Mouse (Mus musculus): ENCODE data around the gene Olfr572.

Gene Olfr572

DNA sequence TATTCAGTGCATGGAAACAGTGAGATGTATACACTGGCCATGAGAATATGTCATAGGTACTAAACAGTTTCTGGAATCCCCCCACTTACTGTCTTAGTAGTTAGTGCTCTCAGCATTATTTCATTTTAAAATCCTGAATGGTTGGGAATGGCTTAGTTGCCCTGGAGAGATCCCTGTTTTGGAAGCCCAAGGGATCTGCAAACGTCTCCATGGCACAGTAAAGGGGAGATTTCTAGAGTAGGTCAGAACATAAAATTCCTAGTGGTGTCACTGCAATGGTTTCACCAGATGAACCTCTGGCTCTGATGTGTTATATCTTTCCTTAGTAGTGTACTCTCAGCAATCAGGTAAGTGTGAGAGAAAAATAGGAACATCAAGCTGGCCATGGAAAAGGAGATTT is at the start of gene Olfr572:
TSS of gene Olfr572 (plus strand) at position 301 of the 400 bp plus-strand sequence.
- in situ Hi-C loops (cut with MboI, MseI): no loop called here

DNA sequence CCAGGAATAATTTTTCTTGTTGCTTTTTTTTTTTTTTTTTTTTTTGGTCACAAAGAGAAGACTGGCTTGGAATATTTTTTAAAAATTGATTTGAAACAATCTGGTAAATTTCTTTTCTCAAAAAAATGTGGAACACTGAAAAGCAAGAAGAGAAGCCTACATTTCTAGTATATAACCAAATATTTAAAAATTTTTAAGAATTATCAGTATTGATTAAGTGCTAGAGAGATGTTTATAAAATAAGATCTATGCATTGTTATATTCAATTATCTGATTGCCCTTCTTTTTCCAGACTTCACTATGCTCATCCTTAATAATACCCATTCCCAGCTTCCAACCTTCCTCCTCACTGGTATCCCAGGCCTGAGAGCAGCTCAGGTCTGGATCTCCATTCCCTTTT is 47.4 kb upstream of the Olfr572 start, which contains the start of gene Olfr568:
TSS of gene Olfr568 (plus strand) at position 301 of the 400 bp plus-strand sequence.
- in situ Hi-C loops (cut with MboI, MseI): no loop called here

DNA sequence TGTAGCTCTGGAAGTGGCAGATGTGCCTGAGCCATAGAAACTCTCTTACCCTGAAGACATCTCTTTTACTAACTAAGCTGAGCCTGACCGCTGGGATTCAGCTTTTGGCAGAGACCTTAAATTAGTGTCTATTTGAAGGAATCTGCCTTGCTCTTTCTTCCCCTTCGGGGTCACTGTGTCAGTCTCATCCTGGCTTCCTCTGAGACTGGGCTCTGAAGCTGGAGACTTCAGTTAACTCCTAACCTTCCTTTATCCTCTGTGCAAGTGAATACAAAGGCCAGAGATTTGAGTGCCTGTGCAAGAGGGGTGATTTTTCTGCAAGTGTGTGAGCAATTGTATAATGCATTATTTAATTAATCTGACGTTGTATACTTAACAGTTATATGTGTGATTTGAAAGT is 33.4 kb upstream of the Olfr572 start, which contains the start of gene Olfr569:
TSS of gene Olfr569 (minus strand) at position 101 of the 400 bp plus-strand sequence.
- in situ Hi-C loops (cut with MboI, MseI): no loop called here

DNA sequence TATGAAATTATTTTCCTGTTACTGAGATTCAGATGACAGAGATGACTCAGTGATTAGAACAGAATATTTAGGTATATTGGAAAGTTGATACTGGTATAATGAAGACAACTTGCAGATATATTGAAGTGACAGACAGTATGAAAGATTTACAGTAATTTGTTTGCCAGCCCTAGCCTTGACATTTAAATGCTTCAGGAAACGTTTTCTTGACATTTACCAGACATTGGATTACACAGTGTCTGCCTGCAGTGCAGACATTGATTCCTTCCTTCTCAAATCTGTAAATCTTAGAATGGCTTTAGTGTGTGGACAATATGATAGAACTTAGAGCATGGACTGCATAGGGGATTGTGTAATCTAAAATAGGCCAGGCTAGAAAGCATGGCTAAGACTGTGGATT is 8.9 kb upstream of the Olfr572 start:
- in situ Hi-C loops (cut with MboI, MseI): loop anchor here (5.0 to 10.0 kb wide), 2 partner anchors 250 to 408 kb away; partner anchors contain the start of gene Olfr556

DNA sequence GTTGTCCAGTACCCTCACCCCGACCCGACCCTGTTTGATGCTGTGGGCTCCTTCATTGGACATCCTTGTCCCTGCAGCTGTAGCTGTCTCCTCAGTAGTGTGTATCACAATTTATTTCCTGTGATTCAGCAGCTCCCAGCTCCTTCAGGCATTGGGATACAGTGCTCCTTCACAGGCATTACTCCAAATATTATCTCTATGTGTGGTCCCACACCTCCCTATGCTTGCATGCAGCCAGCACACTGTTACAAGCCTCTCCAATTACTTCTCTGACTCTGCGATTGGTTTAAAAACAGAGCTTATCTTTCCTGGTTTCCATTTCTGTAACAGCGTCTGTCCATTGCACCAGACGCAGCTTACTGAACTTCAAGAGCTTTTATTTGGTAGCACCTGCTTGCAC is 7.8 kb upstream of the Olfr572 start:
- in situ Hi-C loops (cut with MboI, MseI): loop anchor here (5.0 to 10.0 kb wide), 2 partner anchors 252 to 409 kb away; partner anchors contain the start of gene Olfr556

DNA sequence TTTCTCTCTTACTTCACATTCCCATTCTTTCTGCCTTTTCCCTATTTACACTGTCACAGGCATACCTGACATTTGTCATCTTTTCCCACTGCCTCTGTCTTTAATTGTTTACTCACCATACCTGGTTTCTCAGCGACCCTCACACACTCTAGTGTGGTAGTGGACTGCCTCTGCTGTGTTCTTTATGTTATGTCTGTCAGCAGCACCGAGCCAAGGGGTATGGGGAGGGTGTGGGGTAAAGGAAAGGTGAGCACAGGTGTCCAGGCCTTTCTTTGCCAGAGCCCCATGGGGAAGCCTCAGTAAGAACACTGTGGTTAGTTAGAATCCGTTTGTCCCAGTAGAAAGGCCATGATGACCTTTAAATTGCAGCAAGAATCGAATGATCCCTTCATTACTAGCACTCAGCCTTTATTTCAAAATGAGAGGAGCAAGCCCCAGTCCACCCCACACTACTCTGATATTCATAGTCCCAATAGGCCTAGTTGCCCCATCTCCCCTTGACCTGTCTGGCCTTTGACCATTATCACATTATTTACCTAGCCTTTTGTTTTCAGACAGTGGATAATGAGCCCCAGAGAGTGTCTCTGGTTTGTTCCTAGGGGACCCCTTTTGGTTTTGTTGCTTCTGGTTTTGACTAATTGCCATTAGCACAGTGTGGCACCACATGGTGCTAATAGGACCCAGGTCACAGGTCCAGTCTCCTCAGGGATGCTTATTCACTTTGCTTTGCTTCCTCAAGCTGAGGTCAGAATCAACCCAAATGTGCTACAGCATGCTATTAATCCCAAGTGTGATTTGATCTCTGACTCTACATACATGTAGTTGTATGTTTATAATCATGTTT is 7.0 kb upstream of the Olfr572 start, which contains the start of gene Olfr571:
TSS of gene Olfr571 (minus strand) at position 505 of the 844 bp plus-strand sequence.
- in situ Hi-C loops (cut with MboI, MseI): loop anchor here (5.0 to 10.0 kb wide), 2 partner anchors 252 to 410 kb away; partner anchors contain the start of gene Olfr556

DNA sequence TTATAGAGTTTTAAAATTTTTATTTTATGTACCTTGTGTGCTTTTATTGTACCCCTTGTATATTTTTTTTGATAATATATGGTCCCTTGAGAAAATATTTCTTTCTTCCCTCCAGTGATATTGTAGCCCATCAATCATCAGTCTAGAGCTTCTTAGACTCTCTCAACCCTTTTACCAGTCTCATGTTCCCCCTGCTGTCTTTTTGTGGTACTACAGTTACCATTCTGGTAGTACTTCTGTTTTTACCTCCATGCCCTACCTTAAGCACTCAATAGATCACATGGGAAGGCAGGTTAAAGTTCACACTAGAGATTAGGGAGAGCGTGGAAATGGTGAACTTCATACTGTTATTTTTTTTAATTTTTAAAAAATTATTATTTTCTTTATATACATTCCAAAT is 4.6 kb upstream of the Olfr572 start:
- in situ Hi-C loops (cut with MboI, MseI): loop anchor here (5.0 to 10.0 kb wide), 2 partner anchors 255 to 412 kb away; partner anchors contain the start of gene Olfr556

DNA sequence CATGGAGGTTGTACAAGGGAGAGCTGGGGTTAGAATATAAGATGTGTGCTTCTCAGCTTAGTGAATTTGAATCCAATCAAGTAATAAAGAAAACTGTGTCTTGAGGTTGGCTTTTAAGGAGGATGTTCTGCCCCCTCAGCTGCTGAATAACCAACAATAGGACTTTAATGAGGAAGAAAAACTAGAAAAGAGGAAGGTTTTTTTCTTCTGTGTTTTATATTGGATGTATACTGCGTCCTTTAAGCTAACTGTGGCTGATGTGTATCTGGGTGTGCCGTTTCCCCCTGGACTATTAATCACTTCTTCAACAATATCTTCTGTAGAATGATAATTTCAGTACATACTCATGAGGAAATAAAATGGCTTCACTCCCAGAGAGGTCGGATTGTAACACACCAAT is 2.9 kb downstream of the Olfr572 start:
- in situ Hi-C loops (cut with MboI, MseI): no loop called here

DNA sequence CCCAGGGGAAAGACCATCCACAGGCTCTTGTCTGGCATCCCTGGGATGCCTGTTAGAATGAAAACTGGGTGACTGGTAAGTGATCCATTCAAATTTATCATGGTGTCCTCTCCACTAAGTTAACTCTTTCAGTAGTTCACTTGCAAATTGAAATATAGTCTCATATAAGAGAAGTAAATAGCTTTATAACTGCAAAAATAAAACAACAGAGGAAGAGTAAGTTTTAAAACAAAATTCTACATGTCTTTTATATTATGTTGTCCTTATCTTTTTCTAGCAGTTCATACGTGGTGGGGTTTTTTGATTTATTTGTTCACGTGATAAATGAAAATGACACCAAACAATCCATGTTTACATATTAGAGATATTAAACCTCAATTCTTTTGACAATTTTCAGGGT is 18.3 kb downstream of the Olfr572 start, which contains the start of gene Olfr573-ps1:
TSS of gene Olfr573-ps1 (minus strand) at position 101 of the 400 bp plus-strand sequence.
- in situ Hi-C loops (cut with MboI, MseI): loop anchor here (10.0 kb wide), 1 partner anchor 1572 kb away; no protein-coding TSS in a partner anchor

DNA sequence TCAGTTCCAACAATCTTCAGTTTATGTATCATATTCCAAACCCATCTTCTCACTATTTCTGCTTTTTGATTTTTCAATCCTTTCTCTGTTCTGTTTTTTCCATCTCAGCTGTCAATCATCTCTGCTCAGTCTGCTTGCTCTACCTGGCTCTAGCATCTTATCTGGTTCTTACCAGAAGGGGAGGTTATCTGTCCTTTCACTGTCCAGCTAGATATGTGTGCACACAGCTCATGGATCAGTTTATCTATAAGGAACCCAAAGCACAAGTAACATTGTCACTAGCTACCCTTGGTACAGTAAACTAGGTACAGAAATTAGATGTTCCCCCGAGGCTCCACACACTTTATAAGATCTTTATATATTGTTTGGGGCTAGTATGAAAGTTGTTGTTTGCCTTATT is 19.2 kb downstream of the Olfr572 start:
- in situ Hi-C loops (cut with MboI, MseI): loop anchor here (10.0 kb wide), 1 partner anchor 1571 kb away; no protein-coding TSS in a partner anchor

DNA sequence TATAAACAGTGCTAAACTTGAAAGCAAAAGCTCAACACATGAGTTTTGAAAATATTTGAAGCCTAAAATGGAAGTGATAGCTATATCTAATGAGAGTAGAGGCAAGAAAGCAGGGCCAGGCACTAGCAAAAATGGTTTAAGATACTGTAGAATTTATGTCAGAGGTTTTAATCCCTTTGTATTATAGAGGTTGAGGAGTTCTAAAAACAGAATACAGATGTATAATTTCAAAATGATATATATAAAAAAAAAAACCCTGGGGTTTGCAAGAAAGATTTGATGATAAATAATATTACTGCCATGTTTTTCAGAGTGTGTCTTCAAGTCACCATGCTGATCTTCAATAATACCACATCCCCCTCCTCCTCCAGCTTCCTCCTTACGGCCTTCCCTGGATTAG is 24.0 kb downstream of the Olfr572 start, which contains the start of gene Olfr574:
TSS of gene Olfr574 (plus strand) at position 301 of the 400 bp plus-strand sequence.
- in situ Hi-C loops (cut with MboI, MseI): loop anchor here (10.0 kb wide), 1 partner anchor 1567 kb away; no protein-coding TSS in a partner anchor

DNA sequence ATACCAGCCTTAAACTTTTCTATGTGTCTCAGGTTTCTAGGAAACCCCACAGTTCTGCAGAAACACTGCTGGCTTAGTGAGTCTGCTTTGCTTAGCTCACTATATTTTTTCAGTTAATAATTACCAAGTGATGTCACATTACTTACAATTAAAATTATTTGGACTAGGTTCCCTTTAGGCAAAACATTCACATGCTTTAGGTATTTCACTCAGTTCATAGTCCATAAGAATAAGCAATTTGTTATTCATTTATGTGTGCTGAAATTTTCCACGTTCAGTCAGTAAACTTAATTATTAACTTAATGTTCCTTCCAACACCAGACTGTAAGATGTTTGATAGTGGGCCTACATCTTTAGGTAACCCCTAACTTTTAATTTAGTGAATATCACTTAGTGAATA is 26.5 kb downstream of the Olfr572 start:
- in situ Hi-C loops (cut with MboI, MseI): no loop called here

DNA sequence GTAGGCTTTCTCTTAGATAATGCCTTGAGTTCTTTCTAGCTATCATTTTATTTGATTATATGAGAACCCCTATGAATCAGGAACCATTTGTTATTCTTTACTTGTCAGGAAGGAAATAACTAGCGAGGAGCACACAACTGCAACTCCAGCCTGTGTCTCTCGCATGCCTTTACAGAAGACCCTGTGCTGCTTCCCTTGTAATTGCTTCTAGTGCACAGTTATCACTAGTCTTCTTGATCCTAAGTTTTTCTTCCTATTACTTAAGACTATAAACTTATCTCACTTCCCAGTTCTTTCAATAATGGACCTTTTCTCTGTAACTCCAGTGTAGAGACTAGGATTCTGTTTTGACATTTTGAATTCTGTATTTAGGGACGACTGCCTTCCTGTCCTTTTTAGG is 33.9 kb downstream of the Olfr572 start:
- in situ Hi-C loops (cut with MboI, MseI): no loop called here

DNA sequence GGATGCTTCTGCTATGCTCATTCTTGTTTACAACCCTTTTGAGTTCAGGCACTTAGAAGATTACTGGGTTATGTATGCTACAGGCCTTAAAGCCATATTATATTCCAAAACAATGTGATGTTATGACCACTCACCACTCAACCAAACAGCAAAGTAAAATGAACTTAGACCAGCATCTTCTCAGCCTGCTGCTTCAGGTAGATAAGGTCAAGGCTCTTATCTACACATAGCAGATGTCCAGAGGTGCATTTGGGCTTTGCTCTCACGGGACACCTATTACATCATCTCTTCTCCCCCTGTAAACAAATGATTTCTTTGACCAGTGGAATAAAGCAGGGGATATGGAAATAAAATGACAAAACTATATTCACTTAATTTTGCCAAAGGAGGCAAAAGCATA is 34.4 kb downstream of the Olfr572 start, which contains the start of gene Olfr575:
TSS of gene Olfr575 (minus strand) at position 183 of the 400 bp plus-strand sequence.
- in situ Hi-C loops (cut with MboI, MseI): no loop called here

DNA sequence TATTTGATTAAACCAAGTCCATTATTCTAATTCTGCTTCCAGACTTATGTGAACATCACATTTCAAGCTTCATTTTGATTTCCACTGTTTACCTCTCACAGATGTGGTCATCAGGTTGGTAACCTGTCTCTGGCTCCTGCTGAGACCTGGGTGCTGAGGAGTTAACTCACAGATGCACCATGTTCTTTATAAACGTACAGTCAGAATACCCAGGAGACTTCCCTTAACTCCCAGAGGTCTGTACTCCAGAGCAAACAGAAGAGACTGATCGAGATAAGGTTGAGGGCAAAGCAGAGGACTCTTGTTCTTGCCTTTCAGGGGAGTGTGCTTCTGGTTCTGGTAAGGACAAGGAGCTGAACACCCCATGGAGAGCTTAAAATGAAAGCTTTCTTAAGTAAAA is 38.2 kb downstream of the Olfr572 start, which contains the start of gene Olfr576:
TSS of gene Olfr576 (plus strand) at position 301 of the 400 bp plus-strand sequence.
- in situ Hi-C loops (cut with MboI, MseI): no loop called here

DNA sequence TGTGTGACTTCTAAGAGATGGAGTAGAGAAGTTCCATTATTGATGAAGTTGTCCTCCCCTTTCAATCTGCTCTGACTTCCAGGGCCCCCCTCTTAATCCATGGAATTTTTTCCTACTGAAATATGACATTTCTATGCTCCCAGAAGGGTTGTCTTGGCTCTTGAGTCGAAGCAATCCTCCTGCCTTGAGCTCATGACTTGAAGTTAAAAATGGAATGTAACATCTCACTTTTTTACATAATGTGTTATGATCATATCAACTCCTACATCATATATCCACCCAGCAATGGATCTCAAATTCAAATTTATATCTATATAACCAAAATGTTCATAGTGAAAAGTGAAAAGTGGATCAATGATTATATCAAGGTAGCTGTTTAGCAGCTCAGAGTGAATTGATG is 50.2 kb downstream of the Olfr572 start:
- in situ Hi-C loops (cut with MboI, MseI): no loop called here

DNA sequence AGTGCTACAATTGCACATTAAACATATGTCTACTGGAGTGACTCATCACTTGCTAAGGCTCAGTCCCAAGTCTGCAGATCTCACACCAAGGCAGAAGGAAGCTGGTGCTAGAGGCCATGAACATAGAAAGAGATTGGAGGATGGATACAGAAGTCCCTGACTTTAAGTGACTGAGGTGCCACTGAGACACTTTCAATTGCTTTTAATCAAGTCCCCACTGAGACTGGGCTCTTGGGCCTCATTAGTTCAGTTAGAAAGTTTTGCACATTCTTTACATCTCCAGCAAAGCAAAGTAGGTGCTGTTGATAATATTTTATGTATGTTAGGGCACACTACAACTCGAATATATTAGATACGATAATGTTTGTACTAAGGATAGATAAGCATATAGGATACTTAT is 51.6 kb downstream of the Olfr572 start, which contains the start of gene Olfr577:
TSS of gene Olfr577 (minus strand) at position 101 of the 400 bp plus-strand sequence.
- in situ Hi-C loops (cut with MboI, MseI): no loop called here

Measured in T-helper 2 cell (primary cell).